Mouse (Mus musculus) hindbrain, embryonic 13.5 days (tissue): ENCODE measurements at regions not wholly inside any gene's neighbourhood (a gene's known extent, or its start where the extent isn't known, plus 50 kb on each side); places are given as distances from the start of the nearest gene placed in this dataset.
A peak's percentile ranks its signal among the peaks of the same experiment; 100 is the strongest.

Source experiments
- ATAC-seq: fragments of 200-750 bp; cut with Nextera tagmentation; 2 replicates; pipeline ENCODE4 v1.8.0; 2017; ENCODE audit warnings: moderate TSS enrichment; ENCODE audit not compliant: low FRiP score
- H3K27ac ChIP-seq: fragments of 300-500 bp; sonication (generic); 2 replicates; pipeline ENCODE4 v1.5.1; 2015; ENCODE audit warnings: inconsistent platforms, mild to moderate bottlenecking, moderate library complexity
- H3K27me3 ChIP-seq: fragments of 300-500 bp; sonication (generic); 2 replicates; pipeline ENCODE4 v1.6.1; 2015; ENCODE audit warnings: mild to moderate bottlenecking, inconsistent platforms
- H3K36me3 ChIP-seq: fragments of 300-500 bp; sonication (generic); 2 replicates; pipeline ENCODE4 v1.6.1; 2015; ENCODE audit warnings: mild to moderate bottlenecking, inconsistent platforms
- H3K4me1 ChIP-seq: fragments of 300-500 bp; sonication (generic); replicated peaks from 2 replicates; pipeline ENCODE4 v1.6.1; 2015; ENCODE audit warnings: inconsistent platforms
- H3K4me2 ChIP-seq: fragments of 300-500 bp; sonication (generic); 2 replicates; pipeline ENCODE4 v1.6.1; 2015; ENCODE audit warnings: inconsistent platforms, mild to moderate bottlenecking, moderate library complexity
- H3K4me3 ChIP-seq: fragments of 300-500 bp; sonication (generic); 2 replicates; pipeline ENCODE4 v1.5.1; 2015; ENCODE audit warnings: mild to moderate bottlenecking, inconsistent platforms
- H3K9ac ChIP-seq: fragments of 300-500 bp; sonication (generic); 2 replicates; pipeline ENCODE4 v1.6.1; 2015; ENCODE audit warnings: mild to moderate bottlenecking, inconsistent platforms
- H3K9me3 ChIP-seq: fragments of 300-500 bp; sonication (generic); 2 replicates; pipeline ENCODE4 v1.6.1; 2016; ENCODE audit warnings: inconsistent platforms
- WGBS: fragments of 180-500 bp; shearing (Covaris S2); methylation state at CpG from one replicate; pipeline ENCODE4 v1.1.7; 2015; 5-methylcytosine and 5-hydroxymethylcytosine counted together

GRCm38 (mm10) chr3:148419462-148420074, 570.8 kb downstream of the Adgrl2 start:
- 84% methylated on average over 2 of the region's 2 CpGs for WGBS
- no peak overlapping the region for H3K4me3 ChIP-seq
- 0 out of 2 replicates have a peak, but pooled peaks cover 5% of the 10 kb centered on the region for H3K27me3 ChIP-seq
- no peak overlapping the region for H3K27ac ChIP-seq
- no peaks in the 10 kb centered on the region for H3K36me3 ChIP-seq
- no peak for ATAC-seq
- H3K9me3 ChIP-seq: no peaks in the 10 kb centered on the region
- no peak overlapping the region for H3K4me2 ChIP-seq
- peaks cover 3% of the 10 kb centered on the region; the same call in 1 of the 2 replicates for H3K4me1 ChIP-seq
- H3K9ac ChIP-seq: no peak overlapping the region

DNA sequence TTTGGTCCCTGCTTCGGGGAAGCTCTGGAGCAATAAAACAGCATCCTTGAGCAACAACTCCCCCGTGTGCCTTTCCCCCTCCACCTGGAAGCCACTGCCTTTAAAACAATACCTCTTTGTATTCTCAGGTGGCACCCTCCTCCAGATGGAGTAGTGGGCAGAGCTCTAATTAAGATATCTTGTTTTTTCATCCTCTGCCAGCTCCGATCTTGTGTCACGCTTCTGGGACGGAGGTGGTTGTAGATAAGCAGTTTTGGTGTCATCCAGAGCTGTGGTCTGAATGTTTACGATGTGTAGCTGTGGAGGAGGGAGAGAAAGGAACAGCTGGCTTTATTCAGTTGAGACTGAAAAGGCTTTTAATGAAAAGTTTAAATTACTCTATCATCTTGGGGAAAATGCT, 572.3 kb downstream of the Adgrl2 start:
- no peak overlapping the region for H3K4me3 ChIP-seq
- H3K4me2 ChIP-seq: no peak overlapping the region
- WGBS: 30% methylated on average over 6 of the region's 6 CpGs
- H3K27me3 ChIP-seq: 0 out of 2 replicates have a peak, but pooled peaks cover 5% of the 10 kb centered on the region
- H3K27ac ChIP-seq: no peak overlapping the region
- peaks cover 3% of the 10 kb centered on the region; the same call in 1 of the 2 replicates for H3K4me1 ChIP-seq
- H3K9ac ChIP-seq: no peak overlapping the region
- H3K36me3 ChIP-seq: no peaks in the 10 kb centered on the region
- H3K9me3 ChIP-seq: no peaks in the 10 kb centered on the region
- no peak for ATAC-seq

DNA sequence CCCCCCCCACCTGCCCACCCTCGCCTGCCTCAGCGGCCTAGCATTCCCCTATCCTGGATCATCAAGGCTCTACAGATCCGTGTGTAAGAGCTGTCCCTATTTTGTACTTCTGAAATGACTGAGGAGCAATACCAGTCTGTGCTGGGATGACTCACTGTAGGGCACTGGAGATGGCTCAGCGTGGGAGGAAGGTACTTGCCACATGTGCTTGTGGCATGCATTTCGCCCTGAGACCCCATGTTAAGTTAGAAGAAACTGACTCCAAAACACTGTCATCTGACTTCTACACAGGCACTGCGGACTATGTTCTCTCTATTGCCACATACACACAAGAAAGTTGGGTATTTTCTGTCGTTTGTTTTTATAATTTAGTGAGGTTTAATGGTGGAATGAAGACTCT, 574.9 kb downstream of the Adgrl2 start:
- ATAC-seq: no peak
- Histone ChIP-seq H3K9ac (no peak overlapping the region), H3K36me3 (no peaks in the 10 kb centered on the region), H3K4me3 (no peak overlapping the region), H3K4me2 (no peak overlapping the region), H3K27me3 (no peaks in the 10 kb centered on the region), H3K4me1 (peaks cover 3% of the 10 kb centered on the region; the same call in 1 of the 2 replicates), H3K27ac (no peak overlapping the region), H3K9me3 (no peaks in the 10 kb centered on the region)
- WGBS: 89% methylated on average over 7 of the region's 7 CpGs

GRCm38 (mm10) chr3:148413027-148413426, 577.3 kb downstream of the Adgrl2 start:
- H3K36me3 ChIP-seq: no peaks in the 10 kb centered on the region
- ATAC-seq: no peak
- no peaks in the 10 kb centered on the region for H3K9me3 ChIP-seq
- H3K4me2 ChIP-seq: no peak overlapping the region
- peaks cover 3% of the 10 kb centered on the region; the same call in 1 of the 2 replicates for H3K4me1 ChIP-seq
- no peak overlapping the region for H3K9ac ChIP-seq
- no peak overlapping the region for H3K27ac ChIP-seq
- no peaks in the 10 kb centered on the region for H3K27me3 ChIP-seq
- 93% methylated on average over 1 of the region's 1 CpGs for WGBS
- H3K4me3 ChIP-seq: no peak overlapping the region

- Histone ChIP-seq H3K4me3 (no peak overlapping the region), H3K4me1 (no peaks in the 10 kb centered on the region), H3K36me3 (no peaks in the 10 kb centered on the region), H3K27me3 (no peaks in the 10 kb centered on the region), H3K4me2 (no peak overlapping the region), H3K9ac (no peak overlapping the region), H3K9me3 (no peaks in the 10 kb centered on the region), H3K27ac (no peak overlapping the region)
- 90% methylated on average over 1 of the region's 1 CpGs for WGBS
- no peak for ATAC-seq
Measured at GRCm38 (mm10) chr3:148412191-148412590, 578.2 kb downstream of the Adgrl2 start.

- ATAC-seq: no peak
- H3K9me3 ChIP-seq: no peaks in the 10 kb centered on the region
- WGBS: 51% methylated on average over 7 of the region's 7 CpGs
- H3K36me3 ChIP-seq: no peaks in the 10 kb centered on the region
- H3K4me3 ChIP-seq: no peak overlapping the region
- no peak overlapping the region for H3K27ac ChIP-seq
- H3K9ac ChIP-seq: no peak overlapping the region
- no peaks in the 10 kb centered on the region for H3K4me1 ChIP-seq
- no peaks in the 10 kb centered on the region for H3K27me3 ChIP-seq
- no peak overlapping the region for H3K4me2 ChIP-seq
Measured at GRCm38 (mm10) chr3:148398349-148398748, 592.0 kb downstream of the Adgrl2 start.

DNA sequence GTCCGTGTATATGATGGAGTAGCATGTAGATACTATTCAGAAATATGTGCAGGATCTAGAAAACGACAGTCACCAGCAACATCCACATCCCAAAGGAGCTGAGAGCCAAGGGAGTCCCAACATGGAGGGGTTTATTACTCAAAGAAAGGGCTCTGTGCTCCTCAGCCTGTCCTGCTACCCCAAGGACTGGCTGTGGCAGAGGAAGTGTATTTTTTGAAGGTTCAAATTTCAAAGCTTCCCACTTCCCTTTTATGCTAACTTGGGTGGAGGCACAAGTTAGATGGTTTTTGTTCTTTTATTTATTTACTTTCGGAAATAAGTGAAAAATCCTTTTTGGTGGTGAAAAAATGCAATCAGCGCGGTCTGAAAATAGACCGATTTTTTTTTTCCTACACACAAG, 602.8 kb downstream of the Adgrl2 start:
- no peaks in the 10 kb centered on the region for H3K27me3 ChIP-seq
- no peaks in the 10 kb centered on the region for H3K9me3 ChIP-seq
- H3K27ac ChIP-seq: no peak overlapping the region
- no peak overlapping the region for H3K9ac ChIP-seq
- no peak for ATAC-seq
- no peaks in the 10 kb centered on the region for H3K36me3 ChIP-seq
- no peak overlapping the region for H3K4me3 ChIP-seq
- H3K4me1 ChIP-seq: no peaks in the 10 kb centered on the region
- no peak overlapping the region for H3K4me2 ChIP-seq
- WGBS: 84% methylated on average over 6 of the region's 6 CpGs

GRCm38 (mm10) chr3:148385712-148386111, 604.6 kb downstream of the Adgrl2 start:
- WGBS: 95% methylated on average over 7 of the region's 7 CpGs
- no peak overlapping the region for H3K4me3 ChIP-seq
- no peaks in the 10 kb centered on the region for H3K4me1 ChIP-seq
- H3K36me3 ChIP-seq: no peaks in the 10 kb centered on the region
- no peak overlapping the region for H3K4me2 ChIP-seq
- no peak for ATAC-seq
- no peaks in the 10 kb centered on the region for H3K27me3 ChIP-seq
- H3K9ac ChIP-seq: no peak overlapping the region
- H3K27ac ChIP-seq: no peak overlapping the region
- H3K9me3 ChIP-seq: no peaks in the 10 kb centered on the region

GRCm38 (mm10) chr3:148381057-148381456, 609.3 kb downstream of the Adgrl2 start:
- ATAC-seq: no peak
- no peak overlapping the region for H3K9ac ChIP-seq
- H3K4me2 ChIP-seq: no peak overlapping the region
- no peak overlapping the region for H3K4me3 ChIP-seq
- no peaks in the 10 kb centered on the region for H3K9me3 ChIP-seq
- 96% methylated on average over 1 of the region's 1 CpGs for WGBS
- no peaks in the 10 kb centered on the region for H3K36me3 ChIP-seq
- no peaks in the 10 kb centered on the region for H3K4me1 ChIP-seq
- no peaks in the 10 kb centered on the region for H3K27me3 ChIP-seq
- H3K27ac ChIP-seq: no peak overlapping the region

GRCm38 (mm10) chr3:148363331-148363730, 627.0 kb downstream of the Adgrl2 start:
- 89% methylated on average over 5 of the region's 5 CpGs for WGBS
- no peak overlapping the region for H3K4me2 ChIP-seq
- H3K4me3 ChIP-seq: no peak overlapping the region
- H3K27me3 ChIP-seq: no peaks in the 10 kb centered on the region
- no peaks in the 10 kb centered on the region for H3K9me3 ChIP-seq
- no peak for ATAC-seq
- no peak overlapping the region for H3K9ac ChIP-seq
- H3K36me3 ChIP-seq: no peaks in the 10 kb centered on the region
- no peak overlapping the region for H3K27ac ChIP-seq
- H3K4me1 ChIP-seq: no peaks in the 10 kb centered on the region

DNA sequence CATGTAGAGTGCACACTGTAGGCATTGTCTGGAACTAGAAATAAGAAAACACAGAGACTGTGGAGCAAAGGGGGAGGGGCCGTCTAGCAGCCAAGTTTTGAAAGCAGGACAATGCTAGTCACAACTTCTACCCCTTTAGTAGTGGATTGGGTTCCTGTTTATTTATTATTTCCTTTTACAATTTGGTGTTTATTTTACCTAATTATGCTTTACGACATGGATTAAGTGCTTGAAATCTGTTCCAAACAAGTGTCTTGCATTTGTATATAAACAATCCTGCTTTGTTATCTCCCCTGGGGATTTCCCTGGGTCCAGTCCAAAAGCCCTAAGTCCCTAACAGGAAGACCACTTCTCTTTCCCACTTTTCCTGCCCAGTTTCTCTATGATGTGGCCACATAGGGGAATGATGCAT, 627.9 kb downstream of the Adgrl2 start:
- Histone ChIP-seq H3K4me1 (no peaks in the 10 kb centered on the region), H3K4me2 (no peak overlapping the region), H3K9ac (no peak overlapping the region), H3K27ac (no peak overlapping the region), H3K27me3 (no peaks in the 10 kb centered on the region), H3K9me3 (no peaks in the 10 kb centered on the region), H3K4me3 (no peak overlapping the region), H3K36me3 (no peaks in the 10 kb centered on the region)
- WGBS: 65% methylated on average over 2 of the region's 2 CpGs
- ATAC-seq: no peak

DNA sequence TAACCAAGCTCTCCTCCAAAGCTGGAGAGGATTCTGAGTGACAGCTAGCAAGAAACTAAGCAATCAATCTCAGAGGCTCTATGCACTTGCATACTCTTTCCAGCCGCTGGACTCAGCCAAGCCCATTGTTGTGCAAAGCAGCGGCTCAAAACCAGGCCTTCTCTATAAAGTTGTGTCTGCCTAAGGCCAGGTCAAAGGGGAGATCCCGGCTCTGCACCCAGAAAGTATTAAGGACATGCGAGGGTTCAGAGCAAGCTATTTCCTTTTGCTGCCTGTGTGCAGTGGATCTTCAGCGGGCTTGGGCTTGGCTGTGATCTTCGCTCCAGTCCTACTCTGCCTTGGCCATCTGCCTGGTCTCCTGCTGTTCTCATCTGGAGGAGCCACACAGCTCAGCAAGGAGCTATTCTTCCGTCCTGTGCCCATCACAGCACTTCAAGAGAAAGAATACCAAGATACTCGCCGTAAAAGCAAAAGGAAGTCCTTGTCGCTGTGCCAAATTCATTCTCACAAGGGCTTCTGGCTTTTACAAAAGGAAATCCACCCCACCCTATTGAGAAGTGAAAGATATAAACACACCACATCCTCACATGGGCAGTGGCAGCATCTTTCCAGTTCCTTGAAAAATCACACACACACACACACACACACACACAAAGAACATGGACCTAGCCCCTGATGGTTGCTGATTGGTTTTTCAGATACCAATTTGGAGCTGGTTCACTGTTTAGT, 646.6 kb downstream of the Adgrl2 start:
- Histone ChIP-seq H3K4me1 (peaks cover 14% of the 10 kb centered on the region), H3K4me3 (no peak overlapping the region), H3K4me2 (peak overlapping the region; percentile 1), H3K27me3 (no peaks in the 10 kb centered on the region), H3K9me3 (no peaks in the 10 kb centered on the region), H3K9ac (no peak overlapping the region), H3K27ac (no peak overlapping the region), H3K36me3 (no peaks in the 10 kb centered on the region)
- WGBS: 3% methylated on average over 10 of the region's 10 CpGs
- ATAC-seq: peak; percentile 94

DNA sequence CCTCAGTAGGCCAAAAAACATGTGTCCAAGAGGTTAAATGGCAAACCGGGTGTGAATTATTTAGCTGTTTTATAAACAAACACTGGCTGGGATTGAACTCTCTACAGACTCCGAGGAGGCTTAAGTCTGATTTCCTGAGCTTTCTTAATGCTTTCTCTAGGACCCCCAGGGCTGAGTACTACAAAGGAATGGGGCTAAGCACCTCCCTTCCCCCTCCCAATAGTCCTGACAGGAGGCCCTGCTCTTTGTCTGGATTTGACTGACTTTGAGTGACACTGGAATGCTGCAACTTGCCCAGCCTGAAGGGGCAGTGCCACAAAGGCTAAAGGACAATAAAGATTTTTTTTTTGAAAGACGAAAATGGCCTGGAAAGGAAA, 647.1 kb downstream of the Adgrl2 start:
- Histone ChIP-seq H3K27me3 (no peaks in the 10 kb centered on the region), H3K9ac (no peak overlapping the region), H3K4me2 (no peak overlapping the region; the same call in 1 of the 2 replicates), H3K4me1 (peaks cover 14% of the 10 kb centered on the region), H3K36me3 (no peaks in the 10 kb centered on the region), H3K27ac (no peak overlapping the region), H3K9me3 (no peaks in the 10 kb centered on the region), H3K4me3 (no peak overlapping the region)
- peak; percentile 86 for ATAC-seq
- 4% methylated on average over 3 of the region's 3 CpGs for WGBS
